Mouse (Mus musculus) right cerebral cortex, postnatal 36 days (tissue): ENCODE data around the gene Smc4.
A peak's percentile ranks its signal among the peaks of the same experiment; 100 is the strongest.
"Not testable (repeated sequence)": the region's sequence is repeated elsewhere in the genome, so short reads cannot be mapped to it uniquely, and the experiment has no call there.

ENCODE experiments used
- DNase-seq, 2 experiments: peaks; one replicate each; pipeline ENCODE4 v3.0.0; 2022; ENCODE audit warnings: low spot score in 2 of 2, mixed read lengths in 1 of 2

Smc4 gene

DNA sequence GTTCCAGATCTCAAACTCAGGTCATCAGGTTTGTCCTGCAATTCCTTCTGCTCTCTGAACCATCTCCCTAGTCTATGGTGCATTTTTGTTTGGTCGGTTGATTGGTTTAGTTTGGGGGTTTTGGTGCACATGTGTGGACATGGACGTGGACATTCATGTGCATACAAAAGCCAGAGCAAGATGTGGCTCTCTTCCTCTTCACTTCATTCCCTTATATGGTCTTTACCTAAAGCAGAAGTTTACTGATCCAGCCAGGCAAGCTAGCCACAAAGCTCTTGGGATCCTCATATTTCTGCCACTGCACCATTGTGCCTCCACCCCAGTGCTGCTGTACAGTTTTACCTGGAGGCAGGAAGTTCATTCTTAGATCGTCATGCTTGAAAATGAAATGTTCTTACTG lies 12.6 kb downstream of the Smc4 start:
- no peak for DNase-seq

DNA sequence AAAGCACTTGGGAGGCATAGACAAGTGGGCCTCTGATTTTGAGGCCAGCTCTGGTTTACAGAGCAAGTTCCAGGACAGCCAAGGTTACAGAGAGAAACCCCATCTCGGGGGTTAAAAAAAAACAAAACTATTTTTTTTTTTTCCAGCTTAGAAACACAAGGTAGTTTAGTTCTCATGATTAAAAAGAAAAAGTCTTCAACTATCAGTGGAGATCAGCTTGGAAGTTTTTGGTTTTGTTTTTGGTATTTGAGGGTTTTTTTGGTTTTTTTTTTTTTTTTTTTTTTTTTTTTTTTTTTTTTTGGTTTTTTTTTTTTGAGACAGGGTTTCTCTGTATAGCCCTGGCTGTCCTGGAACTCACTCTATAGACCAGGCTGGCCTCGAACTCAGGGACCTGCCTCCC lies 14.1 kb downstream of the Smc4 start:
- not testable (repeated sequence) for DNase-seq

DNA sequence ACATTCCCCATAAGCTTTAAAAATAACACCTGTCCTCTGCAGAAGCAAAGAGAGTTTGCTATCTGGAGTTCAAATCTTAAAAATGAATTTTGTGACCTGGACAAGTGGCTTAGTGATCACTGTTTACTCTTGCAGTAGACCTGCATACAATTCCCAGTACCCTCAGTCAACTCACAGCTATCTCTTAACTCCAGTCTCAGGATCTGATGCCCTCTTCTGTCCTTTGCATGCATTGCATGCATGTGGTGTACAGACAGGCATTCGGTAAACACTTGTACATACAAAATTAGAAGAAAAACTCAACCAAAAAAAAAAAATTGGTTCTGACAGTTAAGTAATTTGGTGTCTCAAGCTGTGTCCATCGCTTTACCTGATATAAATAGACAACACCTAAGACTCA lies 15.7 kb downstream of the Smc4 start:
- DNase-seq = no peak

DNA sequence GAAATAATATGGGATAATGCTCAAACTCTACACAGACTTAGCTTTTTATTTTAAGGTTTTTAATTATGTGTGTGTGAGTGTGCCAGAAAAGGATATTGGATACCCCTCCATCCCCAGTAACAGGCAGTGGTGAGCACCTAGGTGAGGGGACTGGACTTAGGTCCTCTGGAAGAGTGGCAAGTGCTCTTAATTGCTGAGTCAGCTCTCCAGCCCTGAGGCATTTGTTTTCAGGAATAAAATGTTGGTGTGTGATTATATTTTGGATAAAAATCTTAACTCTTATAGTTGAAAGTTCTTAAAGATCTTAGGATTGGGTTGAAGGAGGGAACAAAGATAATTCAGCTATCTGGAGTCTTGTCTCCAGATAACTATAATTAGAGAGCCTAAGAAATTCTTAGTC lies 16.2 kb downstream of the Smc4 start:
- no peak for DNase-seq

DNA sequence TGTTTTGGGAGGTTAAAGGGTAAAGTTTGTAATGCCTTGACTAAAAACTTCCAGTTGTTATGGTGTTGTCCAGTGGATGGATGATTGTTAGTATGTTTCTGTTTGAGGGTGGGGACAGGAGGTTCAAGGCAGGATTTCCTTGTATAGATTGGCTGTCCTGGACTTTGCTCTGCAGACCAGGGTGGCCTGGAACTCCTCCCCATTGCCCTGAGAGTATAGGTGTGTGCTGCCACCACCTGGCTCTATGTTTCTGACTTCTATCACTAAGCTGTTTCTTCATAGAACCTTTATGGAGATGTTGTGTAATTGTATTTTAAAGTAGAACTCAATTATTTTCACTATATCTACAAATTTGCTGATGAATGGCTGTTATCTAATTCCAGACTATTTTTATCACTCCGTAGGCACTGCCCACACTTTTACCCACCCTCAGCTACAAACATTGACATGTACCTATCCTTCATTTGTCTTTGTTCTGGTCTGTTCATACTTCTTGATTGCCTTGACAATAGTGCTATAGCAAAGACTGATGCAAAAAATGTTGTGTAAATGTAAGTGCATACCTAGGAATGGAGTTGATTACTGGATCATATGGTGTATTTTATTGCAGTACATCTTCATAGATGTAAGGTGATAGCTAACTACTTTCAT lies 21.7 kb downstream of the Smc4 start:
- DNase-seq = no peak

DNA sequence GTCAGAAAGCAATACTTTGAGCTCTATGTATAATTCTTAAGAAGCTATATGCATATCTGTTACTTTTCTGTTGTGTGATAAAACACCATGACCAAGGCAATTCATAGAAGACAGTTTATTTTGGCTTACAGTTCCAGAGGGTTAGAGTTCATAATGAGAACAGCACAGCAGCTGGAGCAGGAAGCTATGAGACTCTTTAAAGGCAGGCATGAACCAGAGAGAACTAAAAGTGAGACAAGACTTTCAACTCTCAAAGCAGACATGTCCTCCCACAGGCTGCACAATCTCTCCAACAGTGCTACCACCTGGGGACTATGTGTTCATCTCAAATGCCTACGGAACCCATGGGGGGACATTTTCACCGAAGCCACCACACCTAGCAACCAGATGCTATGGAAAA lies 35.6 kb downstream of the Smc4 start:
- DNase-seq = no peak

DNA sequence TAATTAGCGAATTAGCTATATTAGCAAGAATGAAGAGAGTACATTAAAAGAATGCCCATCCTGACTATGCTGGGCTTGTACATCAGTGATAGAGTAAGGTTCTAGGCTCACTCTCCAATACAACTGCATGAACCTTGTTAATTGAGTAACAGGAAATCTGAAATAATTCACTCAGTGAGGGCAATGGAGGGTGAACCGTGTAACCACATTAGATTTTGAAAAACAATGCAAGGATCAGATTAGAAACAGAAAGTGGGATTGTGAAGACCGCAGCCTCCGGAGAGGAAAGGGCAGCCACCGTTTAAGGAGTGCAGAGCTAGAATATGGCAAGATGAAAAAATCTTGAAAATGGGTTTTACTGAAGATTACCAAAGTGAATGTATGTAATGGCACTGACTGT lies 36.8 kb downstream of the Smc4 start:
- DNase-seq = no peak

DNA sequence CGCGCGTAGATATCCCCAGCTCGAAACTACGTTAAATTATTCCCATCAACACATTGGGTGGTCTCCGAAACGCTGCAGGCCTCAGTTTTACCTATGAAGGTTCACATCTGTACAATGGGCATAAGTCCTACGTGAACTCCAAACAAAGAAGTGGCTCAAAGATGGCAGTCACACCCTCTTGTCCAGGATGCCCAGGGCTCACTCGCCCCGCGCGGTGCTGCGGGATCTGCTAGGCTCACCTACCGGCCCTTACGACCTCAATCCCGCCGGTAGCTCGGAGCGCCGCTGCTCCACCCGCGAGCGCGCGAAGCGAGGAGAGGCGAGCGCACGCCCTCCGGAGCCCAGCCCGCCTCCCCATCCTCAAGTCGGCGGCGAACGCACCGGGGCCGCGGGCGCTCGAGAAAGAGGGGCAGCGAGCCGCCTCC lies 39.6 kb downstream of the Smc4 start:
- DNase-seq = peak in 1 of 2 experiments; percentile 9

DNA sequence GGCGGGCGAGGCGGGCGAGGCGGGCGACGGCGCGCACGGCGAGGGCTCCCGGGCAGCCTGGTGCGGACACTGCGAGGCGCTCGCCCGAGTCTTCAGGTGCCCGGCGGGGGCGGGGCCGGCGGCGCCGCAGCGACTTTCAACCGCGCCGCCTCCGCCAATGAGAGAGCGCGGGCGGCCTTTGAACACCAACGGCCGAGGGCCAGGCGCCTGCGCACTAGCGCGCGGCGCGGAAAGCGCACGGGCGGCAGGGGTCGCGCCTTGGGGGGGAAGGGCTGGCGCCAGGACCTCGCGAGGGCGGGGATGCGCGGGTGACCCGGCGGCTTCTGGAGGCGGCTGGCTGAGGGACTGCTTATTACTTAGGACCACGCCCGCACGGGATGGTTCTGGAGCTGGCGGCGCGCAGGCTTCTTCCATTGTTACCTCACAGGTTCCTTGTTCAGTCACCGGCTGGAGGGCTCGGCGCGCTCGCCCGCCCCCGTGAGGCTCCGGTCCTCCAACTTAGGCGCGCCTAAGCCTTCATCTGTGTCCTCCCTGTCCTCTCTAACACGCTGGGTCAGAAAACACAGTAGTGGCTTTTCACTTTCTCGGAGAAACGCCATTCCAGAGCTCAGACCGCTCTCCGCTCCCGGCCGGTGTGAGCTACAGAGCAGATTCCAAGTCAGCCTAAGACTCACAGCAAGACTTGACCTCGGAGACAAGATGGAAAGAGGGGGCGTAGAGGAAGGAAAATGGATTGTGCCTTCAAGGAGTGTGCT lies 40.3 kb downstream of the Smc4 start, which contains the start of gene Trim59:
TSS of gene Trim59 (minus strand) at position 111 of the 755 bp plus-strand sequence.
- DNase-seq = peak; percentile 81 to 85

DNA sequence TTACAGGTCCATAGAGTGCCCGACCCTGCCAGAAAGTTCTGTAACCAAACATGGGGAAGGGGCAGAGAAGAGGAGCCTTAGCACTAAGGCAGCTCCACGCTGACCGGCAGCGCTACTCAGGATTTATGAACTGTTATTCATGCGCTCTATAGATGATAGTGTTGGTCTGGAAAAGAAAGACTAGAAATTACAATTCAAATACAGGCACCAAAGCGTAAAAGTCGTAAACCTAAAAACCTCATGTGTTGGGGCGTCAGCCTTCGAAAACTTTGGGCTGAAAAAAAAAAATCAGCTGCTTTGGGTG lies 40.8 kb downstream of the Smc4 start:
- DNase-seq = no peak

DNA sequence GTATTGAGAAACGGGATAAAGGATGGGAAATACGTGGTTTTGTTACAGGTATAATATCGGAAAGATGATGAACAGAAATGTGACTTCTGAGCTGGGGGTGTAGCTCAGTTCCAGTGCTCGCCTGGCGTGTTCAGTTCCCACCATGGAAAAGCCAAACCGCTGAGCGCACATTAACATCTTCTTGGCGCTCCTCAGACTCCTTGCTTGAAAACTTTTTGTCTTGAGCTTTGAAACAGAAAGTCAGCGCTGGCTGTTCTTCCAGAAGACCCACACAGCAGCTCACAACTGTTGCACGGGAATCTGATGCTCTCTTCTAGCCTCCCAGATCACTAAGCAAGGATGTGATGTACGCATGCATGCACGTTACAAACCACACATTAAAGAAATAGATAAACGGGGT lies 41.2 kb downstream of the Smc4 start:
- no peak for DNase-seq

DNA sequence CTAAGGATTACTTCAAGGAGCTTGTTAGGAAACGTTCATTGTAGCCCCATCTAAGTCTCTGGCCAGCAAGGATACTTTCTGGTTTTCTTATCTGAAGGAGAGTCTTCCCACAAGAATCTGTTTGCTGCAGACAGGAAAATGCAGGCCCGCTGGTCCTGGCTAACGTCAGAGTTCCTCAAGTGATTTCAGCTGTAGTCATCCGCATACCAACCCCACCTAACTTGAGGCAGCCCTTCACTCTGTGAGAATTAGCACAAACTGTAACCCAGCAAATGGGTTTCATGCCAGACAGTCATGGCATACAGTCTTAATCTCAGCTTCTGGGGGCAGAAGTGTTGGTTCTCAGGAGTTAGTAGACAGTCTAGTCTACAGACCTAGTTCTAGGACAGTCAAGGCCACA lies 42.0 kb downstream of the Smc4 start:
- no peak for DNase-seq

DNA sequence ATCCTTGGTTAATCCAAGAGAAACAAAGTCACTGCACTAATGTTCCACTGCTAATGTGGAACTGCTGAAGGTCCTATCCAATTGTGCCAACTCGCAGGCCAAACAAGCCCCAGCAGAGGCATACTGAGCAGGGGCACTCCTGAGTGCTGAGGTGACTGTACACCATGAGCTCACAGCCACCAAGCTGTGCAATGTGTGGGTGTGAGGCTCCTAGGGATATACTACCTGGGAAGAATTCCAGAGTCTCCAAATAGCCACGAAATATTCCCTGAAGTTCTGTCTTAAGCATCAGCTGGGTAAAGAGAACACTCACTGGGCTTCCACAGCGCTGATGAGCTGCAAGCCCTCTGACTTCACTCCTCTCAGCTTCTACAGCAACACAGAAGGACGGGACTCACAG lies 43.1 kb downstream of the Smc4 start:
- no peak for DNase-seq

DNA sequence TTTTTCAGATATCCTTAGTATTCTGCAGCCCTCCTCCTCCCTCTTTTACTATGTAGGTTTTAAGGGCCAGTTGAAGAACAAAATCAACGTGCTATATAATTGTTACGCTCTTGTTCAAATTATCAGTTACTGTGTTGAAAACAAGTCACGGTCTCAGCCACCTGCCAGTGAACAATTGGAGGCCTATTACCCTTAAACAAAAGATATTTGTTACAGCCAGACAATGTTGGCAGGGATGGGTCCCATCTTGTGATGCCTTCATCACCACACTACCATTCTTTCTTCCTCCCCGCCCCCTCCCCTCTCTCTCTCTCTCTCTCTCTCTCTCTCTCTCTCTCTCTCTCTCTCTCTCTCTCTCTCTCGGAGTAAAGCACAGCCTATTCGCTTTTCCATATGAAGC lies 44.5 kb downstream of the Smc4 start:
- DNase-seq = no peak

DNA sequence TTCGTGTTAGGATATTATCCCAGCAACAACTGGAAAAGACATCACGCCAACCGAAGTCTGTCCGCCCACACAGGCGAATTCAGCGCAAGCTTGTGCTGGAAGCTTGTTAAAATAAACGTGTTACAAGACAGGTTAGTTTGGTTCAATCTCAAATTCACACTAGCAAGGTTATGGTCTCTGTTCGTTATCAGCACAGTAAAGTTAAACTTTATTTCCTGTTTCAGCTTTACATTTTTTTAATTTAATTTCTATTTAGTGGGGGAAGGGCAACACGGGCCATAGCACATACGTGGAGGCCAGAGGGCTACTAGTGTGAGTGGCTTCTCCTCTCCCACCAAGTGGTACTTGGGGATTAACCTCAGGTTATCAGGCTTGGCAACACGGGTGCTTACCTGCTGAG lies 47.4 kb downstream of the Smc4 start:
- no peak for DNase-seq

DNA sequence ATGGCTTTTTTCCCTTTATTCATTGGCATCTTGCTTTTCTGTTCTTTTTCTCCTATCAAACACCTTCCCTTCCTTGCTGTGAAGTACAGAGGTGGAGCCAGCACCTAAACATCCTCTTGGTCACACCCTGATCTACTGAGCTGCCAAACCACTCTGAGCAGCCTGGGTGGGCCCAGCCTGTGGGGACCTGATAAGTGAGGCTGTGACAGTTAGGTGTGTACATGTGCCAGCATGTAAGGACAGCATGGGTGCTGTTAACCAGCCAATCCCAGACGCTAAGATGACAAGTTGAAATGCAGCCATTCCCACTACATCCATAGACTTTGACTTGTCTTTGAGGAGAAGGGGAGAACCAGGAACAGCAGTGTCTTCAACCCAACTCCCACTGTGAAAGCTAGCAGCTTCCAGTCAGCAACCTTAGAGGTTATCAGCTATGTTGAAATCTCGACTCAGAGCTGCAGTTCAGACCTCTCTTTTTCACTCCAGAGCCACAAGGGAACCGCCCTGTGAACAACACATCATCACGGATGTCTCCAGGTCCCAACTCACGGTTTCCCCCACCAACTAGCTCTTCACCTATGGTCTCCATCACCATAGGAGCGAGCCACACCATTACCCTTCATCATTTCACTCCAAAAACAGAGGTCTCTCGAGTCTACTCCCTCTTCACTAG lies 50.4 kb downstream of the Smc4 start:
- no peak for DNase-seq

DNA sequence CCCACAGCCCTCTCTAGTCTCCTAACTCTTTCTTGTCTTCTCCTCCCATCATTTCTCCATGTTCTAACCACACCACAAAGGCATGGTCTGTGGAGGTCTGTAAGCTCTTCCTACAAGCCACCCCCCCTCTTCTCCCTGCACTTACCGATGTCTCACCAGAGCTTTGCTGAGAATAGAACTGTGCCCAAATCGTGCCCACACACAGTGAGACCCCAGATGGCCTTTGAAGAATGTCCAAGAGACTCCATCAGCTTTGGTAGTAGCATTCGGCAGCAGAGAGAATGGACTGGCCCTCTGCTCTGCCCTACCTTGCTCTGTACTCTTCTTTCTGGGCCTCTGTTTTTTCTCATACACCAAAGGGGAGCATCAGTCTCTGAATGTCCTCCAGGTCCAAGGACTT lies 51.3 kb downstream of the Smc4 start:
- no peak for DNase-seq

DNA sequence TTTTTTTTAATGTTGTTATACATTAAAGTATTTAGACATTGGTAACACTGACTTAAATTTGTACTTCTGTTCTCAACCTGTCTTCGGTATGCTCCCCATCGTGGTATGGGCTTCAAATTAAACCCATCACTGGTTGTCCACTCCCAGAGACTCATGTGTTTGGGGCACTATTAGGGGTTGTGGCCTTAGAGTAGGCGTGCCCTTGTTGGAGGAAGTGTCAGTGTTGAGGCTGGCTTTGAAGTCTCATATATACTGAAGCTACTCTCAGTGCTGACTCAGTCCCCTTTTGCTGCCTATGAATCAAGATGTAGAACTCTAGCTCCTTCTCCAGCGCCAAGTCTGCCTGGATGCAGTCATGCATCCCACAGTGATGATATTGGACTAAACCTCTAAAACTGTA lies 56.1 kb downstream of the Smc4 start:
- DNase-seq = no peak

DNA sequence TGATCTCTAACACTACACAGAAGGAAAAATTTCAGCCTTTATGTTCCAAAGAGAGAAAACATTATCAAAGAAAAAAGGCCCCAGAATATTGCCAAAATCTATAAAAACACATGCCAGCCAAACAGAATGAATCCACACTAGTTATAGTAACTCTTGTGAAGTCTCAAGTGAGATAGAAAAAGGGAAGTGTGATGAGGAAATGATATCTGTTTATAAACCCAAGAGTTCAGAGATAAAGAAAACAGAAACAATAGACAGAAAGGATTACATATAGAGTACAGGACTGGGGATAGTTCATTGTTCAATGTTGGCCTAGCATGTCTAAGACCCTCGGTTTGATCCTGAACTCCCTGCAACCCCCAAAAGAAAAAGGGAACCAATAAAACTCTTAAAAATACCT lies 58.2 kb downstream of the Smc4 start:
- no peak for DNase-seq

DNA sequence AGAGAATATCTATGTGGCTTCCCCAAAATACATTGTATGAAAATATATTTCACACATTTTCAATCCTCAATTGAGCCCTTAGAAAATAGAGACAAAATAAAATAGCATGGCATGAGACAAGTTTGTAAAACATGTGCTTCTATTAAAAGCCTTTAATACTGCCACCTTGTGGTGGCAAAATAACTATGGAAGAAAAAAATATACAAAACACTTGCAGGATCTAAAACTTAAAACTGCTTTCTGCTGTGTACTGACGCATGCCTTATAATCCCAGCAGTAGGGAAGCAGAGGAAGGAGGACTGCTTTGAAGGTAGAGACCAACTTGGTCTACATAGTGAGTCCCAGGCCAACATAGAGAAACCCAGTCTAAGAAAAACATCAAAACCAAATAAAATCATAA lies 59.5 kb downstream of the Smc4 start:
- DNase-seq = no peak
